Mouse (Mus musculus) liver (tissue): ENCODE results near the gene 1700018B08Rik.

ENCODE experiments used
- DNase-seq: peaks from one replicate; pipeline ENCODE4 v3.0.0-alpha.2; 2020; ENCODE audit warnings: mixed read lengths

Gene 1700018B08Rik

DNA sequence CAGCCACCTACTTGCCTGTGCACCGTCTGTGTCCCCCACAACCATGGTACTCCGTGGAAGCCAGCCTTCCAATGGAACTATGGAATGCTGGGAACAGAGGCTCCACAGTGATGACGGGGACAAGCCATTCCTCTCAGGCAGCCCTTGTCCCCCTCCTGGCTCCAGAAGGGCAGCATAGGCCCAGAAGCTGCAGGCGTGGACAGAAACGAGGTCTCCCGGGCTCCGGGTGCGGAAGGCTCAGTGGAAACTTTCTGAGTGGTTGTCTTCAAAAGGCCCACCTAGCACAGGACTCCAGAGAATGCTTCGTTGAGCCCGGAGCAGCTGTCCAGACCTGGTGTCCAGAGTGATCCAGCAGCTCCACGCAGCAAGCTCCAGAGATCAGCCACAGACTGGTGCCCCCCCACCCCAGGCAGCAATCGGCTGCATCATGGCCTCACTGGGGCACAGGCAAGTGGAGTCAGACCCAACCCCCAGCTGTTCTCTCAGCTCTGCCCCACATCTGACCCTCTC lies at the start of gene 1700018B08Rik:
1700018B08Rik (minus strand) TSS at position 45 of the 510 bp plus-strand sequence.
- no peak for DNase-seq

DNA sequence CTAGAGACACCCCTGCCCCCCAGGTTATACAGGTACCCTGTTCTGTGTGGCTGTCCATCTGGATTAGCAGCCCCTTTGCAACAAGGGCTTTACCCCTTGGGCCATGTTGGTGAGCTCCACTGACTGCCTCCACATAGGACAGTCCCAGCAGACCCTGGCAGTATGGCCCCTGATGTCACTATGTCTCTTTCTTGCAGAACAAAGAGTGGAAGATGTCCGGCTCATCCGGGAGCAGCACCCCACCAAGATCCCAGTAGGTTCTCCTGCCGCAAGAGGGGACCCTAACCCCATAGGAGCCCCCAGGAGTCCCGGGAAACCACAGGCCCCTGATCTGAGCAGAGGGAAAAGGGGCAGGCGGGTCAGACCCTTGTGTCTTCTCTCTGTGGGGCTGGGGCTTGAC lies 49.2 kb upstream of the 1700018B08Rik start:
- no peak for DNase-seq

DNA sequence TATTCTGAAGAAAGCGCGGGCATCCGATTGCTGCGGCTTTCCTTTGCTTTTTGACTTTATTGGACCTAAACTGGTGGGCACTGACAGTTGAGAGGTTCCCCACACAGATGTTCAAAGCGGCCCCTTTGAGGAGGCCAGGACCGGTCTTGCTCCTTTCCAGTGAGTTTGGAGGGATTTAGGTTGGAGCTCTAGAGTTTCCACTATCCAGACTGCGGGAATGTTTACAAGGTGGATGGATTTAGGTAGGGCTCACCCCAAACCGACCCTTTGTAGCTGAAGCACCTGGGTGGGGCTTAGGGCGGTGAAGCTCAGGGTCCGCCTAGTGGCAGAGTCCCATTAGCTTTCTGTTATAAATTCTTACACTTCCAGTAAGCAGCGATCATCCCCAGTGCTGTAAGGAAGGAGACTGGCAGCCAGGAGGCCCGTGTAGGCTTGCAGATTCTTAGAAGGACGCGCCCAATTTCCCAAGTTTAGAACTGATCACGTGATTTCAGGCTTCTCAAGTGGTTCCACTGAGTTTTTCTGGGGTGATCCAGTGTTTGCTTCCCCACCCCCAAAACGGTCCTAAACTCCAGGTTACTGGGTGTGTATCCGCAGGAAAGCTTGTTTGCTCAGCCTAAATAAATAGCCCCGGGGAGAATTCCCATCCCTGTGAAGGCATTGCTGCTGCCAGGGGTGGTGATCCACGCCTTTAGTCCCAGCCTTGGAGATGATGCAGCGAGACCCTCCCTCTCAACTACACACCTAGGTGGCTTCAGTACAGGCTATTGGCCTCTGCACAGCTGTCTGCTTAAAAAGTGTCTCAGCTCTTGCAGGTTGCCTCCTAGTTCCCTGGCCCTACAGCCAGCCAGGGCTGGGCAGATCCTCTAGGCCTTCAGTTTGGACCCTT lies 47.3 kb upstream of the 1700018B08Rik start:
- DNase-seq = peak; percentile 69

DNA sequence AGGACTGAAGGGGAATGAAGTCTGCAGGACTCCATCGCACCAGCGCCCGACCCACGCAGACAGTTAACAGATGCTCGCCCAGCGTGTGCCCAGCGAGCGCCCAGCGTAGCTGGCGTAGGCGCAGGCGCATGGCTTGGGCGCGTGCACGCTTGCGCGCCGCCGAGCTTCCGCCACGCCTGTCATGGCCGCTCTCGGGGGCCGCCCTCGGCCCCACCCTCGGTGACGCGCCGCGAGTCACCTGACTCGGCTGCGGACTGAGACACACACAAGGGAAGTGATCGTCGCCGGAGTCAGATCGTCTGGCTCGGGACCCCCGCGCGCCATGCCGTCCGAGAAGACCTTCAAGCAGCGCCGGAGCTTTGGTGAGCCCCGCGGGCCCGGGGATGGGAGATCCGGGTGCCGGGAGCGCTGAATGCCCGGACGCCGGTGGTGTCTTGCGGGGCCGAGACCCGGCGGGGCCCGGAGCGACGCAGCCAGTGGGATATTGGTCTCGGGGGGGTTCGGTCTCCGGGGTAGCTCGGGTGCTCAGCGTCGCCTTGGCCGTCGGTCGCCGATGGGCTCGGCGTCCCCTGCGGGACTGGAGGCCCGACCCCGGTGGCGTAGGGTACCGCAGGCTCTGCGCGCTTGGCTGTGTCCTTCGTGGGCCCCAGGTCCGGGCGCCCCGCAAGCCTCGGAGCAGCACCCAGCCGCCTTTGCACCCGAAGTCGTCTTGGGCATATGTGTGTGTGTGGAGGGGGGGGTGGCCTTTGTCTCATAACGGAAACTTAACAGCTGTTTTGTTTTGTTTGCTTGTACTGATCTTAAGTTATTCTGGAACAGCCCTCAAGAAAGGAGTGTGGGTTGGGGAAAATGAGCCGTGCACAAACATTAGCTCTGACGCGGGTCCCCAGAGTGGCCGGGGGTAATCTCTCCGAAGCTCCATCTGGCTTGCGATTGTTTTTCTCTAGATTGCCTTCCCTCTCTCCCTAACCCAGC lies 46.4 kb upstream of the 1700018B08Rik start, which contains the start of gene Map1lc3b:
Map1lc3b (plus strand) TSS at position 159 of the 975 bp plus-strand sequence.
- DNase-seq = peak; percentile 96

DNA sequence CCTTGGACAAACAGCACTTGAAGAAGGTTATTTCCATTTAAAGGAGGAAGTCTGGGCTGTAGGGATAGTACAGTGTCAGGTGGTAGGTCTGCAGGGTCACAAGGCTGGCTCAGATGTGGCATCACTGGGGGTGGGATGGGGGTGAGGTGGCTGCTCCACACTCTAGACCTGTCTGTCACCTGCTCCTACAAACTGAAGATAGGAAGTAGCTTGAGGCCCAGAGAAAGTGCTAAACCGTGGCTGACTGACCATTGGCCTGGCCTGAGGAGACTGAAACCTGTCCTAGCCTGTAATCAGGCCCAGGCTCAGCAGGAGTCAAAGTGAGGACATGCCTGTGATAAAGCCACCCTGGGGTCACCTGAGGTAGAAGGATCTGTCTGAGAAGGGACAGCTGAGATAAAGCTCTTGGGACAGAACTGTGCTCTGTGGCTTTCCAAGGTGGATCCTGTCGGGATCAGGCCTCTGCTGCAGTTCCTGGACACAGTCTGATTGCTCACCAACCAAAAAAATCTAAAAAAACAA lies 45.1 kb upstream of the 1700018B08Rik start:
- DNase-seq = peak; percentile 71

DNA sequence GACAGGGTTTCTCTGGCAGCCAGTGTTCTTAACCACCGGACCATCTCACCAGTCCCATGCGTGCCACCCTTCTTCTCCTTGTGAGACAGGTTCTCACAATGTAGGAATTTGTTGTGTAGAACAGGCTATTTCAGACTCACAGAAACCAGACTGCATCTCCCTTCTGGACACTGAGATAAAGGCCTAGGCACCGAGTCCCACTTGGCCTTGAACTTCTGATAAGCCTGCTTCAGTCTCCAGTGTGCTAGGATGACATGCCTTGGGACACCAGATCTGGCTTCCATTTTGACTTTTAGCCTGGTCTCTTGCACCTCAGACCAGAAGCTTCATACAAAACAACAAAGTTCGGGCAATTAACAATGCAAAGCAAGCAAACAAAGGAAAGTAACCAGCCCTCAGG lies 44.6 kb upstream of the 1700018B08Rik start:
- peak; percentile 81 for DNase-seq

DNA sequence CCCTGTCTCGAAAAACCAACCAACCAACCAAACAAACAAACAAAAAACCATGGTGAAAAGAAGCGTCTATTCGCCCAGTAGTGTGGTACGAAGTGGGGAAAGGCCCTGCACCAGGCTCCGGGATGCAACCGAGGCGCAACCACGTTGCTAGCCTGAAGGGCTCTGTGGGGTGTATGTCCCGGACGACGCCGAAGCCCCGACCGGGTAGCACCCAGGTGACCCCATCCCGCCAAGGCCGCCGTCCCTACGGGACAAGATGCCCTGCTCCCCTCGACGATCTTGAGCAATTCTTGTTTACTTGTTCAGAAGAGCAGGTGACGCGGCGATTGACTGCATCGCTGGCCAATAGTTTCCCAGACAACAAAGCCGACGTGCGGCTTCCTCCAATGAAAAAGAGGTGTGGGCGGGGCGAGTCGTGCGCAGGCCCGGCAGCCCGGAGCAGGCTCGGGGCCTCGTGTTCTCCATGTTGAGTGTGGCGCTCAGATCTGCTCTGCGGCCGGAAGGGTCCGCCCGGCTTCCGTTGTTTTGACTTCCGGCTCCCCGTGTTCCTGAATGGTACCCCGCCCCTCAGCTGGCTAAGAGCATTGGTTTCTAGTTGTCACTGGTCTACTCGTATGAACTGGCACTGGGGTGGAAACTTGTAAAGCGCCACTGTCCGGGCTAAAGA lies 41.2 kb upstream of the 1700018B08Rik start:
- peak; percentile 99 for DNase-seq

DNA sequence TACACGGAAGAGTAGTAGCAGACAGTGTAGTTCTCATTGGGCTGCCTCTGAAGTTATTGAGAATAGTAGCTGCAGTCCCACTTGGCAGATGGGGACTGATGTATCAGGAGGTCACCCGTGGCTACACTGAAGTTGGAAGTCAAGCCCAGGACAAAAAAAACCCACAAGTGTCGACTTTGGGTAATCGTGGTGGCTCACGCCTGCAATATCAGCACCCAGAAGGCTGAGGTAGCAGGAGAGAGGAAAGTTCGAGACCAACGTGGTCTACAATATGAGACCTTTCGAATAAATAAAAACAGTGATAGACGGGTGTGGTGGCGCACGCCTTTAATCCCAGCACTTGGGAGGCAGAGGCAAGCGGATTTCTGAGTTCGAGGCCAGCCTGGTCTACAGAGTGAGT lies 40.6 kb upstream of the 1700018B08Rik start:
- DNase-seq = no peak

DNA sequence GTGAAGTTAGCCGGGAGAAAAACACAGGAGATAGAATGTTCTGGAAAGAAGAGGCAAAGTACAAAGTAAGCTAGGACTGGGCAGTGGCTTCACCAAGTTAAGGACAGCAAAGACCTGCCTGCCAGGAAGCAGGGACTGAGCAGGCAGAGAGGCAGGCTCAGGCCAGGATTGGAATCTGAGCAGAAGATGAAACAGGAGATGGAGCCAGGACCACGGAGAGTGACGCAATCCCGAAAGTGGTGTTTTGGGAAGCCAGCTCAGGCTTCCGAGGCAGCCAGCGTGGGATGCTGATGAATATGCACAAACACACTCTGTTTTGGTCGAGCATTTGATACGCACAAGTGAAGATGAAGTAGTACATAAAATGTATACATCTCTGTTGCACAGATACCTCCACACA lies 39.5 kb upstream of the 1700018B08Rik start:
- DNase-seq = no peak

DNA sequence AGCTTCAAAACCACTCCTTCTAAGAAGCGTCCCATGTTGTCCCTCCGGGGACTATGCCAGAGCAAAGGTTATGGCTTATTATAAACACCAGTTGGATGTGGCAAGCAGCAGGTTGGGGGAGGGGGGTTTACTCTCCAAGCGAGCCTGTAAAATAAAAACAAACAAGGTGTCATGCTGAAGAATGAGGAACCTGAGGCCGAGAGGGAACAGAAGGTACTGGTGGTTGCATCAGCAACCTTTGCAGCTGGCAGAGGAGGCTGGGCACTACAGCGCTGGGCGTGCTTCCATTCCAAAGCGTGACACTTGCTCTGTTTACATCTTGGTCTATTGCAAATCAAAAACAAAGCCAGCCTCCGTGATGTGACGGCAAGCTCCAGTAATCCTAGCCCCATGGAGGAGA lies 36.3 kb upstream of the 1700018B08Rik start:
- no peak for DNase-seq

DNA sequence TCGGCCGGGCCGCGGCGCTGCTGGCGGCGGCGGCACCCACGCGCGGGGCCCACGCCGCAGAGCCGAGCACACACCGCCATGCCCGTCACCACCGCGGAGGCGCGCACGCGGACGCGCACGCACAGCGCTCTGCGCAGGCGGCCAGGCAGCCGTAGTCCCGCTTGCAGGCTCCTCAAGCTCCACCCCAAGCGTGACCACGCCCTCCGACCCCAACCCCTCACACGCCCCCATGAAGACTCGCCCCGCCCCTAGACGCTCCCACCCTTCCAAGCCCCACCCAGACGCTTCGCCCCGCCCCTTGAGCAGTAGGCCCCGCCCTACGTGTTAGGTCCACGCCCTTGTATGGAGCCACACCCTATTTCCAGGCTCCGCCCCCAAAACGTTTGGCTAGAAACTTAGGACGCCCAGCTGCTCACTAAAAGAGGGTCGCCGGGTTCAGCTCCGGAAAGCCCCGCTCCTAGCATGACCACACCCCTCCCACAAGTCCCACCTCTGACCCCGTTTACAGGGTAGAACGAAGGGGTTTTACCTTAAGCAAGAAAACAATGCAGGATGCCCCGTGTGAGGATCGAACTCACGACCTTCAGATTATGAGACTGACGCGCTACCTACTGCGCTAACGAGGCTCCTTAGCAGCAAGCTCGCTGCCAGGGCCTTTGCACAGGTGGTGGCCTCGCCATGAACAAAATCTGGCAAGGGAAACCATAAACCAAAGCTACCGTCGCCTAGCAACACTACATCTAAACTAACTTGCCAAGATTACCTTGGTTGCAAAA lies 34.7 kb upstream of the 1700018B08Rik start, which contains the start of gene Fbxo31:
Fbxo31 (minus strand) TSS at position 131 of the 776 bp plus-strand sequence.
- peak; percentile 98 for DNase-seq

DNA sequence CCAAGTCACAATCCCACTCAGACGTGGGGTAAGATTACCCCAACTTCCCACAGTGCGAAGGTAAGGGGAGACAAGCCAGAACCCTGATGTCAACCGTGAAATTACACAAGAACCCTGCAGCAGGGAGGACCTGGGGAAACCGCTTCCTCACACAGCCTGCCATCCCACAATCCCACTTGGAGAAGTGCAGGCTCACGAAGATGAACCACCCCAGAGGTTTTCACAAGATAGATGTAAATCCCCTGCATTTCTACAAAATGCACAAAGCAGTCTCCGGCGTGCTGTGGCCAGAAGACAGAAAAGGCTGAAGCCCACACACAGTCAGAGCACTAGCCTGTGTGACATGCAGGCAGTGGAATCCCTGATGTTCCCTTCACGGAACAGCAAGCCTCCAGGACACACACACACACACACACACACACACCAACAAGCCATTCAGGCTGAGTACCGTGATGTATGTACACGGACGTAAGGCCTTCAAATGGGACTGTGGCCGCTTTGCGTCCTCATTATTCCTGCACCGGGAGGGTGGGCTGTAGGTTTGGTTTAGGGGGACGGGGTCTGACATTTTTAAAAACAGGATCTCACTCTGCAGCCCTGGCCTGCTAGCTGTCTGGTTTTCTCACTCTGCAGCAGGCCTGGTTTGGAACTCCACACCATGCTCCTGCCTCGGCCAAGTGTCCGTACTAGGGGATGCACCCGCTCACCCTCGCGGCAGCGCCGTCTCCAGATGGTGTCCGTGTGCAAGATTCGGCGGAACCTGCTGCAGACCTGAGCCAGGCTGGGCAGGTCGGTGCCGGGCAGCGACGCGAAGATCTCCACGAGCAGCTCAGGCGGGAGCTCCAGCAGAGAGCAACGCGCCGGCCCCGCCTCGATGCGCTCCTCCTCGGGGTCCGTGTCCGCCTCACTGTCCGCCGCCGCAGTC lies 33.9 kb upstream of the 1700018B08Rik start:
- DNase-seq = no peak

DNA sequence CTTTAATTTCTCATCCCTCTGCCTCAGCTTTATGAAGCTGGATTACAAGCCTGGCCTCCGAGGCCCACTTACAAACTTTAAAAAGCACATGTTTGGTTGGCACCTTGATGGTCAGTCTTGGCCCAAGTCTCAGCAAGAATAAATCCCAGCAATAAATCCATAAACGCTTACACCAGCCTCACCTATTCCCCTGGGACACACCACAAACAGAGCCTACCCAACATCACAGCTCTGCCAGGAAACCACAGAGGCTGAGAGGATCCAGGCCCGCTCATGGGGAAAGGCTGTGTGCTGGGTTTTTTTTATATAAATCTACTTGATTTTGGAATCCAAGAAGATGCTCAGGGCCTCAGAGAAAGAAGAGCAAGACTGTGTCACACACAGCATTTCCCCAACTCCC lies 31.5 kb upstream of the 1700018B08Rik start:
- no peak for DNase-seq

DNA sequence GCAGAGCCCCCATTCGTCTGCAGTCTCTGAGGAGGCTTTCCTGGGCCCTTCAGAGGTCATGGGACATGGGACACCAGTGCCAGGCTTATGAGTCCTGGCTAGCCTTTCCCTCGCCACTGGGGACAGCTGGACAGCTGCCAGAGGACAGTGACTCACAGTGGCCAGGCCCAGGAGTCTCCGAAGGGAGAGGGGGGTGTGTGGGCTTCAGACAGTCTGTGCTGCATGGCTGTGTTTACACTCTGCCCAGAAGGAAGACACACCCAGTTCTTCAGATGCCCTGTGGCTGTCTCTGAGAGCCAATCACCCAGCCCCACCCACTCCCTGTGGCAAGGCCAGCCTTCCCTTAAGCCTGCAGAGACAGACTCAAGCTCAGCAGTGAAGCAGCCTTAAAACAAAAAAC lies 29.2 kb upstream of the 1700018B08Rik start:
- peak; percentile 70 for DNase-seq

DNA sequence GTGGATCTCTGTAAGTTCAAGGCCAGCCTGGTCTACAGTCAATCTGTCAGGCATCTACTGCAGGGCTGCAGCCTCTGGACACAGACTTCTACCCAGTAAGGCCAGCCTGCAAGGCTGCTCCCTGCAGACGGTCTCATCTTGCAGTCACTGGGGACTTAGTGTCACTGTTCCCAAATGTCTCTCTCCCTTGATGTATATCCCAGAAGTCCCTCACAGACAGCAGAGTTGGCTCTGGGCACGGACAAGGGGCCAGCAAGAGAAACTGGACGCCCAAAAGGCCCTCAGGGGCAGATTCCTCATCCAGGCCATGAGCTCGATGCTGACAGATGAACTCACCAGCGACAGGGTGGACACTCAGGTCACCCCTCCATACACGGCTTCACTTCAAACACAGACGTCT lies 28.0 kb upstream of the 1700018B08Rik start:
- no peak for DNase-seq

DNA sequence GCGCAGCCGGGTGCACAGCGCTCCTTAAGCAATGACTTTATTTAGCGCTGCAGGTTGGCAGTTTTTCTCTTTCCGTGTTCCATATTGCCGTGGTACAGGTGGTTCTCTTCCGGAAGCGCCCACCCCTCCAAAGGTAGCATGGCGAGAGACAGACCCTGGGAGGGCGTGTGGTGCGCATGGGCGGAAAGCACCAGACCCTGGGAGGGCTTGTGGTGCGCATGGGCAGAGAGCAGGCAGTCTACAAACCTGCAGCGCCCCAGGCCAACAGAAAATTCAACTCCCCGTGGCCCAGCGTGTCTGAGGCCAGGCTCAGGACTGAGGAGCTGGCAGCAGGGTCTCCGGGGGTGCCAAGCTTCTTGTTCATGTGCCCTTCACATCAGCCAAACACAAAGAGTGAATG lies 26.7 kb upstream of the 1700018B08Rik start:
- no peak for DNase-seq

DNA sequence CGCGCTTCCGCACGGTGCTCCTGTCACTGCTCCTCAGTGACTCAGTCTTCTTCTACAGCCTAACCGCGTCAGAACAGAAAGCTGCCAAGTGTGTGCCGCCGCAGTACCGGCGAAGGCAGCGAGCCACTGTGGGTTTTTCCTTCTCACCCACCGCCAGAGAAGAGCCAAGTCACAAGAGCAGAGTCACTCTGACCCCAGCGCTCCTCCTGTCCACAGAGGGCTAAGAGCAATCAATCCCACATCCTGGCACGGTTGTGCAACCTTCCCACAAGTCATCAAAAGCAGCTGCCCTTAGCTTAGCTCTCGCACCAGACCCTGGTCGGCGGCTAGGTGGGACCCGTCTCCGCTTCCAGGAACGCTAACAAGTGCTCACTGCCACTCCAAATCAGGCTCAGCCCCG lies 26.2 kb upstream of the 1700018B08Rik start:
- DNase-seq = peak; percentile 49

DNA sequence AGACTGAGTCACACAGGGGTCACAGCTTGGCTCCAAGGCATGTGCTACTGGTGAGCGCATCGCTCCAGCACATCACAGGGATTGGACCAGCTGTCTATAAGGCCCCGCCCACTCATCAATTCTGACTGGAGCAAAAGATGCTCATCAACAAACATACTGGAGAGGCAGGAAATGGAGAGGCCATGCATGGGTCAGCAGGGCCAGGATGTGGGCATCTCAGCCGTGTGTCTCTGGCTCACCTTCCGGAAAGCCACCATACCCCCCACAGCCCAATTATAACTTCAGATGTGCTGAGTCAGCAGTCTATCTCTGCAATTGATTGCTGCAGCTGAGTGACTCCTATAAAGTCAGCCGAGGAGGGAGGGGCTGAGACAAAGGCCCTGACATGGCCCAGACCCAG lies 24.2 kb upstream of the 1700018B08Rik start:
- no peak for DNase-seq

DNA sequence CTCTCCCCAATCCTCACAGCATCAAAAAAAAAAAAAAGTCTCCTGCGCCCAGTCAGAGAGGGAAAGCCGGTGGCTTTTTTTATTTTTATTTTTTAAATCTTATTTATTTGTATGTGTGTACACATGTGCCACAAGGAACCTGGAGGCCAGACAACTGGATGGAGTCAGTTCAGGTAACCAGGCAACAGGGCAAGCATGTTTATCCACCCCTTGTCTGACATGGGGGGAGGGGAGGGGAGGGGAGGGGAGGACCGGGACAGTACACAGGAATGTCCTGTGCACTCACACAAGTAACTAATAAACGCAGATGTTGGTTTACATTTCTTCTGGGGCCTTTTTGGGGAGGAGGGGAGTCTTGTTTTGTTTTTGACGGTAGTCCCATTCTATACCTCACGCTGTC lies 19.6 kb upstream of the 1700018B08Rik start:
- no peak for DNase-seq

DNA sequence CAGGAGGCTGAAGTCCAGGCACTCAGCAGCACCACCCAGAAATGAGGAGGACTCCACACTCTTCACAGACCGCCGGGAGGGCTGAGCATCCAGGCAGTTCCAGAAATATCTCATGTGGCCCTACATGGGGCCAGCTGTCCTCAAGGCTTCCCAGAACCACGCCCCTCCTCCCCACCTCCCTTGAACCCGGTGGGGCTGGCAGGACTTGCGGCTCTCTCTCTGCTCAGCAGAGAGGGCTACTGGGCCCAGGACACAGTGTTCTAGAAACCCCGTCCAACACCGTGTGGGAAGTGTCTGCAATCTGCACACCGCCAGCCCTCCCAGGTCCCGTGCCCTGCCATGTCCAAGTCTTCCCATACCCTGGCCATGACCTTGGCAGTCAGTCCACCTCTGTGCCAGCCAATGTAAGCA lies 18.8 kb upstream of the 1700018B08Rik start:
- DNase-seq = no peak
